Mouse (Mus musculus) hindbrain, postnatal 0 days (tissue): ENCODE data around the gene Sptb. TPM values are rescaled to one million over a fixed set of nuclear protein-coding genes. Genes with fewer than 3 reads are reported as not detected.

Experiments used
- ATAC-seq: fragments of 200-750 bp; cut with Nextera tagmentation; 2 replicates; pipeline ENCODE4 v1.8.0; 2017; ENCODE audit warnings: mild to moderate bottlenecking, moderate TSS enrichment, moderate library complexity
- DNase-seq: peaks from one replicate; pipeline ENCODE4 v3.0.0-alpha.2; 2015; ENCODE audit warnings: low spot score
- H3K27ac ChIP-seq: fragments of 300-500 bp; sonication (generic); 2 replicates; pipeline ENCODE4 v1.5.1; 2014; ENCODE audit warnings: mild to moderate bottlenecking
- H3K27me3 ChIP-seq: fragments of 300-500 bp; sonication (generic); 2 replicates; pipeline ENCODE4 v1.6.1; 2014; ENCODE audit warnings: low read length, mixed read lengths; ENCODE audit not compliant: insufficient read depth
- H3K36me3 ChIP-seq: fragments of 300-500 bp; sonication (generic); 2 replicates; pipeline ENCODE4 v1.6.1; 2014; ENCODE audit warnings: low read length, mixed read lengths; ENCODE audit not compliant: insufficient read depth
- H3K4me1 ChIP-seq: fragments of 300-500 bp; sonication (generic); 2 replicates; pipeline ENCODE4 v1.6.1; 2014; ENCODE audit warnings: antibody characterized with exemption, low read length, mixed read lengths; ENCODE audit not compliant: insufficient read depth
- H3K4me2 ChIP-seq: fragments of 300-500 bp; sonication (generic); 2 replicates; pipeline ENCODE4 v1.6.1; 2014; ENCODE audit warnings: low read depth, mild to moderate bottlenecking, low read length, moderate library complexity, mixed read lengths
- H3K4me3 ChIP-seq: fragments of 300-500 bp; sonication (generic); 2 replicates; pipeline ENCODE4 v1.5.1; 2014; ENCODE audit warnings: low read length
- H3K9ac ChIP-seq: fragments of 300-500 bp; sonication (generic); replicated peaks from 2 replicates; pipeline ENCODE4 v1.6.1; 2014; ENCODE audit warnings: mild to moderate bottlenecking, low read length, moderate library complexity, mixed read lengths
- H3K9me3 ChIP-seq: fragments of 300-500 bp; sonication (generic); 2 replicates; pipeline ENCODE4 v1.6.1; 2016; ENCODE audit warnings: low read length, mixed read lengths
- CTCF ChIP-seq: IDR thresholded peaks from 2 replicates; pipeline ENCODE4 v1.5.1; 2016; ENCODE audit warnings: antibody characterized with exemption, control low read depth, low read depth
- WGBS: fragments of 180-500 bp; shearing (Covaris S2); extraction: QIAGEN DNeasy Blood & Tissue Kit; methylation state at CpG from one replicate; pipeline ENCODE4 v1.1.7; 2014; 5-methylcytosine and 5-hydroxymethylcytosine counted together
- polyA plus RNA-seq: library from polyadenylated mRNA; unstranded; fragments of >200 nt; fragmentation: Nextera tagmentation; extraction: Ambion mirVana; gene quantifications from 2 replicates; pipeline ENCODE4 v1.2.1, GENCODE M21; 2015
- total RNA-seq: library from RNA; depleted of rRNA; stranded (reverse); fragments of >200 nt; gene quantifications from 2 replicates; pipeline ENCODE4 v1.2.3, GENCODE M21; 2014

Gene Sptb
- total and polyA plus RNA-seq, 2 experiments from 2014 or later = 5.8 to 45.4 TPM

DNA sequence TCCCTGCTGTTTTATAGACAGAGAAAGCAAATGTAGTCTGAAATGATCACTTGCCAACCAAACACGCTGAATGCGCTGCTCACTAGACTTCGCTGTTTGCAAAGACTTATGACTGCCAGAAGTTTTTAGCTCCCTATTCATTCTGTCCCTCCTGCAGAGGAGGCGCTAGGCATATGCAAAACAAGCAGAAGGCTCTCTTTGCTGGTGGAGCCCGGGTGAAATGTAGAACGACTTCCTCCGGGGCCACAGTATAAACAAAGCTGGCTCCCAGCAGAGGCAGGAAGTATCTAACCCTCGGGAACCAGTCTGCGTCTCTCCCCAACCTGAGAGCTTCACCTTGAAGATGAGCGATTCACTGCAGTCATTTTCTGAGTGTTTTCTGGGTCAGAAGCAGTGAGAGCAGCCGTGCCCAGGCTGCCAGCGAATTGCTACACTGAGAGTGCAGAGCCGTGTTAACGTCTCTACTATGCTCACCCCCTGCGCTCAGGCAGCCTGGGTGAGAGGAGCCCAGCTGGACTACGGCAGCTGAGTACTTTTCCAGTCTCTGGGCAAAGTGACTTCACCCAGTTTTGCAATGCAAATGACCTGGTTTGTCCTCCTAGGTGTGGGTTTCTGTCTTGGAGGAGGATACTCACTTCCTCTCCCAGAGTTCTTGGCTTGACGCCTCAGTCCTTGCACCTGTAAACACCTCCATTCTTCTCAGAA is 15.4 kb downstream of the Sptb start:
- Histone ChIP-seq H3K9me3 (no peaks in the 10 kb centered on the region), H3K4me3 (peak overlapping the region; percentile 15; the same call in 1 of the 2 replicates), H3K9ac (0 out of 2 replicates have a peak overlapping the region, but pooled peaks have one; percentile 31), H3K4me2 (peak overlapping the region; percentile 54), H3K4me1 (peaks cover 10% of the 10 kb centered on the region), H3K27ac (peak overlapping the region; percentile 72), H3K27me3 (no peaks in the 10 kb centered on the region), H3K36me3 (no peaks in the 10 kb centered on the region)
- ATAC-seq = peak; percentile 82; the same call in 1 of the 2 replicates
- 3% methylated on average over 17 of the region's 17 CpGs for WGBS
- DNase-seq = peak; percentile 64
- no peak for TF ChIP-seq CTCF

DNA sequence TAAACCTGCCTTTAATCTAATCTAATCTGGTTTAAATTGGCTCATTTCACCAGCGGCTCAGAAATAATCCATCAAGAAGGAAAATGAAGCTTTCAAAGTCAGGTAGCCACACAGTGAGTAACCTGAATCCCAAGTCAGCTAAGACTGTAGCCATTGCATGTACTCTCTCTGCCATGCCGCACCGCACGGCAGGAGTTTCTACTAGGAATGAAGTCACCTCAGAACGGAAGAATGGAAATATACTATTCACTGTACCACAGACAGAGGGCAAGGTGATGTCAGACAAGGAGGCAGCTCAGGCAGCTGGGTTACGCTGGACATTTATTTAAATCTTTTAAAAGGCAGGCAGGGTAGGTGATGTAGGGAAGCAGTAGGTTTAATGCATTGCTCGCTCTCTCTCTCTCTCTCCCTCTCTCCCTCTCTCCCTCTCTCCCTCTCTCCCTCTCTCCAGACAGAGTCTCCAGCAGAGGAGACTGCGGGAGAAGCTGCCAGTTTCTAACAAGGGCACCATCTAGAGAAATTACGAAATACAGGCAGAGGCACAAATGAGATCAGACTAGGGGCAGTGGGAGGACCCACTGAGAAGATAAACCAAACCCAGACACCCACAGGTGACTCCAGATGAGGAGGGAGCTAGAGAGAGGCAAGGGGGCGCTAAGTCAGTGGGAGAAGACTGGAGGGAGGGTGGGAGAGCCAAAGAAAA is 22.7 kb downstream of the Sptb start:
- ATAC-seq = peak; percentile 41; the same call in 1 of the 2 replicates
- Histone ChIP-seq H3K4me1 (peaks cover 10% of the 10 kb centered on the region; the same call in 1 of the 2 replicates), H3K36me3 (no peaks in the 10 kb centered on the region), H3K9me3 (no peaks in the 10 kb centered on the region), H3K27ac (no peak overlapping the region), H3K27me3 (no peaks in the 10 kb centered on the region), H3K9ac (no peak overlapping the region), H3K4me3 (no peak overlapping the region), H3K4me2 (no peak overlapping the region)
- 72% methylated on average over 10 of the region's 10 CpGs for WGBS
- TF ChIP-seq CTCF = no peak
- no peak for DNase-seq

DNA sequence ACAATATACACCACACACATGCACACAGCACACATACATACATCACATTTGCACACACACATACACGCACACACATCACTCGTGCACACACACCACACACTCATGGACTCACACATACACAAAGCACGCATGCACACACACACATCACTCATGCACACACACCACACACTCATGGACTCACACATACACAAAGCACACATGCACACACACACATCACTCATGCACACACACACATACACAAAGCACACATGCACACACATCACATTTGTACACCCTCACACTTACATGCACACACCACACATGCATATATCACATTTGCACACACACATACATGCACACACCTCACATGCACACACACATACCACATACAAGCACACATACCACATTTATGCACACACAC is 24.7 kb downstream of the Sptb start:
- H3K9me3 ChIP-seq = no peaks in the 10 kb centered on the region
- no peak overlapping the region for H3K4me3 ChIP-seq
- H3K27ac ChIP-seq = no peak overlapping the region
- DNase-seq (no peak), ATAC-seq (no peak)
- no peak overlapping the region for H3K4me2 ChIP-seq
- peaks cover 10% of the 10 kb centered on the region; the same call in 1 of the 2 replicates for H3K4me1 ChIP-seq
- TF ChIP-seq CTCF = no peak
- no peaks in the 10 kb centered on the region for H3K27me3 ChIP-seq
- H3K36me3 ChIP-seq = no peaks in the 10 kb centered on the region
- no peak overlapping the region for H3K9ac ChIP-seq
- 93% methylated on average over 3 of the region's 3 CpGs for WGBS

DNA sequence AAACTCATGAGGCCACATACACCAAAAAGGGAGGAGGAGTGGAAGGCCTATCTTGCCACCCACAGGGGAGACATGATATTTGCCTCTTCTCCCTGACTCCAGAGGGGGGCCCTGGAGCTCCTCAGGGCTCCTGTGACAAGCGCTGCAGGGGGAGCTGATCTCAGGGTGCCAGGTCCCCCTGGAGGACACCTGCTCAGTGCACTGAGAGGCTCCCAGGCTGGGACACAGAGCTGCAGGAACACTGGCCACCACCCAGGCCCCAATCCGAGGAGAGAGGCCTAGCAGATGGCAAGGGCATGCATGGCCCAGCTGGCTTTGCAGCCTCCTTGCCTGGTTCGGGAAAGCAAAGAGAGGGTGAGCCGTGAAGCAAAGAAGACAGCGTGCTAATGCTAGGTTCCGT is 25.9 kb downstream of the Sptb start:
- 41% methylated on average over 6 of the region's 6 CpGs for WGBS
- DNase-seq (no peak), ATAC-seq (no peak)
- Histone ChIP-seq H3K4me2 (no peak overlapping the region), H3K9me3 (no peaks in the 10 kb centered on the region), H3K9ac (no peak overlapping the region), H3K4me3 (no peak overlapping the region), H3K27ac (0 out of 2 replicates have a peak overlapping the region, but pooled peaks have one; percentile 20), H3K4me1 (peaks cover 10% of the 10 kb centered on the region; the same call in 1 of the 2 replicates), H3K27me3 (no peaks in the 10 kb centered on the region), H3K36me3 (no peaks in the 10 kb centered on the region)
- no peak for TF ChIP-seq CTCF

DNA sequence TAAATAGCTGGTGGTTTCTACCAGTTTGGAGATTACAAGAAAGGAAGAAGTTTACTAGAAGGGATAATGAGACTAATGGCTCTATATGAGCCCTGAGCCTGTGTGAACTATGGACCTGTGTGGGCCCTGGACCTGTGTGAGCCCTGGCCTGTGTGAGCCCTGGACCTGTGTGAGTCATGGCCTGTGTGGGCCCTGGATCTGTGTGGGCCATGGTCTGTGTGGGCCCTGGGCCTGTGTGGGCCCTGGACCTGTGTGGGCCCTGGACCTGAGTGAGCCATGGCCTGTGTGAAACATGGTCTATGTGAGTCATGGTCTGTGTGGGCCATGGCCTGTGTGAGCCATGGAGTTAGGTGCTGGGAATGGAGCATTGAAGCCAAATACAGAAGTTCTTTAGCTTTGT is 28.4 kb downstream of the Sptb start:
- no peak for TF ChIP-seq CTCF
- Histone ChIP-seq H3K27ac (no peak overlapping the region), H3K4me3 (no peak overlapping the region), H3K9me3 (no peaks in the 10 kb centered on the region), H3K4me1 (peaks cover 10% of the 10 kb centered on the region; the same call in 1 of the 2 replicates), H3K9ac (no peak overlapping the region), H3K27me3 (no peaks in the 10 kb centered on the region), H3K4me2 (no peak overlapping the region), H3K36me3 (no peaks in the 10 kb centered on the region)
- DNase-seq (no peak), ATAC-seq (no peak)

DNA sequence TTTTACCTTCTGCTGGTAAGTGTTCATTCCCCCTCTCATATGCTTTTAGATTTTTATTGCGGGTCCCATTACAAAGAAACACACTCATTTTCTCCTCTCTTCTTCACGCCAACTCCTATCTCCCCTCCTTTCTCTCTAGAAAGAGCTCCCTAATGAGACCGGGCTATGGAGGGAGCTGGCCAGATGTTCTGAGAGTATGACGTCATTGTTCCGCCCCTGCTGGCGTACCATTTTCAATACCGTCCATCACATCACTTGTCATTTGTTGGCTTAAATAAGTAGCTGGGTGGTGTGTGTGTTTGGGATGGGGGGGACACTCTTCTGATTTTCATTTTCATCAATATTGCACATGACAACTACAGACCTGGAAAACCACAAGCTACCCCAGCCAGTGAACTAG is 33.3 kb downstream of the Sptb start:
- no peak for DNase-seq
- ATAC-seq = no peak
- H3K27me3 ChIP-seq = no peaks in the 10 kb centered on the region
- 52% methylated on average over 7 of the region's 7 CpGs for WGBS
- no peak overlapping the region for H3K27ac ChIP-seq
- H3K9me3 ChIP-seq = no peaks in the 10 kb centered on the region
- H3K36me3 ChIP-seq = no peaks in the 10 kb centered on the region
- no peak overlapping the region for H3K9ac ChIP-seq
- no peaks in the 10 kb centered on the region; the same call in 1 of the 2 replicates for H3K4me1 ChIP-seq
- H3K4me2 ChIP-seq = no peak overlapping the region
- no peak for TF ChIP-seq CTCF
- no peak overlapping the region for H3K4me3 ChIP-seq
